Mouse (Mus musculus) spleen, adult 2 months (tissue): ENCODE results near the gene Tpx2.

ENCODE experiments used
- CTCF ChIP-seq: fragments of 200-500 bp; IDR thresholded peaks from 2 replicates; pipeline ENCODE4 v1.5.1; 2011; ENCODE audit warnings: mild to moderate bottlenecking, inconsistent platforms; ENCODE audit not compliant: insufficient read depth, insufficient read length, insufficient replicate concordance; ENCODE audit errors: extremely low read depth
- POLR2A ChIP-seq: fragments of 200-500 bp; IDR thresholded peaks from 2 replicates; pipeline ENCODE4 v1.6.1; 2011; ENCODE audit warnings: low read depth, low read length, inconsistent platforms

GRCm38 (mm10) chr2:152808178-152808577, 39.6 kb upstream of the Tpx2 start:
- TF ChIP-seq CTCF (no peak), POLR2A (no peak)
